Mouse (Mus musculus): ENCODE data around the gene Ccnj. TPM values are rescaled to one million over a fixed set of nuclear protein-coding genes. Genes with fewer than 3 reads are reported as not detected.

Gene Ccnj
- total RNA-seq, 2 experiments from 2014 or later, result 8.2 to 8.6 TPM

- TF ChIP-seq CTCF (IDR thresholded peaks at IDR 0.05), result no peak
- no peak overlapping the region for H3K4me3 ChIP-seq
- H3K27ac ChIP-seq, result no peak overlapping the region
- intact Hi-C loops (cut with DNase I), result no loop called here
- DNase-seq (ENCODE audit: extremely low spot score in 1 of 2, low spot score in 2 of 2), result no peak
Observed at GRCm38 (mm10) chr19:40821306-40821825, 9.7 kb upstream of the Ccnj start.

DNA sequence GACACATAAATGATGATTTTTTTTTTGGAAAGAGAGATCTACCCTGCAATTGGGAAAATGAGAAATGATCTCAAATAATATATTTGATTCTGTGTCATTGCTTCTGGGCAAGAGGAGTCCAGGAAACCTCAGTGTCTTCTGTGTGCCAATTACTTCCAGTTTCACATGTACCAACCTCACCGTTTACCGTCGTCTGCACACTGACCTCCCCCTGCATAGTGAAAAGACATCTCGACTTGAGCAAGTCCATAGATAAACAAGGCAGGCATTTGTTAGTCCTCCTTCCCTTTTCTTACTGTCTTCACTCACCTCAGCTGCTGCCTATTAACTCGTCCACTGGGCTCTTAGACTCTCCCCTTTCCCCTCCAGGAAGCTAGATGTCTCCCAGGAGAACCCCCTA, 5.4 kb upstream of the Ccnj start:
- no peak for DNase-seq (ENCODE audit: extremely low spot score in 1 of 2, low spot score in 2 of 2)
- H3K27ac ChIP-seq, result no peak overlapping the region
- no peak overlapping the region for H3K4me3 ChIP-seq
- intact Hi-C loops (cut with DNase I), result no loop called here
- TF ChIP-seq CTCF (IDR thresholded peaks at IDR 0.05), result no peak

DNA sequence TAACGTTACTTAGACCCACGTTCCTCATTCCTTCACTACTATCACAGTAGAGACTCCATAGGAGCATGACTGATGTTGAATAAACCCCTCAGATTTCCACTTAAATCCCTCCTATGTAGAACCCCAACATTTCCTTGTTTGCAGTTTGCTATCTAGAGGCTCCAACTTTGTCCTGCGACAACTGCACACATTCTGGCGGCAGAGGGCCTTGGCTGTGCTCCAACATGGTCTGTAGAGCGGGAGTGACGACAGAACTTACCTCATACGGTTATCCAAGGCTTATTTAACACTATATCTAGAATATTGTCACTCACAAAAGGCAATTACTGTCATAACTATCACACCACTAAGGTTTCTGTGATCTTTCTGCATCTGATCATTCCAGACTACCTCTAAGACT, 4.3 kb upstream of the Ccnj start:
- no peak for TF ChIP-seq CTCF (IDR thresholded peaks at IDR 0.05)
- no peak for DNase-seq (ENCODE audit: extremely low spot score in 1 of 2, low spot score in 2 of 2)
- Histone ChIP-seq H3K27ac (no peak overlapping the region), H3K4me3 (no peak overlapping the region)
- intact Hi-C loops (cut with DNase I), result no loop called here

GRCm38 (mm10) chr19:40830198-40830597, 881 bp upstream of the Ccnj start:
- TF ChIP-seq CTCF (IDR thresholded peaks at IDR 0.05), result no peak
- H3K4me3 ChIP-seq, result peak overlapping the region; percentile 90
- no peak for DNase-seq (ENCODE audit: extremely low spot score in 1 of 2, low spot score in 2 of 2)
- peak overlapping the region; percentile 82; the same call in 1 of the 2 replicates for H3K27ac ChIP-seq
- intact Hi-C loops (cut with DNase I), result loop anchor here (2.0 to 10.0 kb wide), 5 partner anchors 65 to 245 kb away; partner anchors contain the start of genes Aldh18a1, Entpd1, Tctn3 and Zfp518a

DNA sequence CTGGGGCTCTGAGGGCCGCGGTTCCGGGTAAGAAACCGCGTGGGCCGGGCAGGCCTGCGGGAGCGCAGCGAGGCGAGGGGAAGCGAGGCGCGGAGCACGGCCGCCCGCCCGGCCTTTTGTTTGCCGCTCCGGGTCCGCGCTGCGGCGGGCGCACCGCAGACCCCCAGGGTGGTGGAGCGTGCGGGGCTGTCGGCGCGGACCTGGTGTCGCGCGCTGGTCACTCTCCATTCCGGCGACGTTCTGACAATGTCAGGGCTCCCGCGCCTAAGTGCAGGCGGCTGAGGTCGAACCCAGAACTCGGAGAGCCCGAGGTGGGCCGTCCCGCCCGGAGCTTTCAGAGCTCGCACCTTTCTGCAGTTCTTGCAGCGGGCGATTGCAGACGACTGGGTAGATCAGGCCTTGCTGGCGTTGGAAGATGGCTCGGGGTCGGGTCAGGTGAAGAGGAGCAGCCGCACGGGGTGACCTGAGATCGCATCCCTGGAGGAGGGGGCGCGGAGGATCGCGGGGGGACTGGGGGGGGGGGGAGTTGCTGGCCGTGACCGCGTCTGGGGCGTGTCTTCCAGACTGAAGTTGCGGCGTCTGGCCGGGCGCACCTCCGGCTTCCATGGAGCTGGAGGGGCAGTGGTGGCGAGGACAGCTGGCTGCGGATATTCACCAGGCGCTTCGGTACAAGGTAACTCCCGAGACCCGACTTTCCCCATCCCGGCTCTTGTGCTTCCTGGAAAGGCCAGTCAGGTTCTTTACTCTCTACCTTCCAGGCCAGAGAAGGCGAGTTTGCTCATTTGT, 530 bp downstream of the Ccnj start:
- H3K27ac ChIP-seq, result peak overlapping the region; percentile 82
- intact Hi-C loops (cut with DNase I), result loop anchor here (1.0 to 10.0 kb wide), 6 partner anchors 42 to 247 kb away; partner anchors contain the start of genes Aldh18a1, Entpd1, Tctn3 and Zfp518a
- DNase-seq (ENCODE audit: extremely low spot score in 1 of 2, low spot score in 2 of 2), result peak in 1 of 2 experiments; percentile 36
- H3K4me3 ChIP-seq, result peak overlapping the region; percentile 90
- TF ChIP-seq CTCF (IDR thresholded peaks at IDR 0.05), result no peak

- no peak for DNase-seq (ENCODE audit: extremely low spot score in 1 of 2, low spot score in 2 of 2)
- no peak for TF ChIP-seq CTCF (IDR thresholded peaks at IDR 0.05)
- Histone ChIP-seq H3K4me3 (peak overlapping the region; percentile 90), H3K27ac (no peak overlapping the region)
- intact Hi-C loops (cut with DNase I), result loop anchor here (5.0 to 10.0 kb wide), 4 partner anchors 95 to 248 kb away; partner anchors contain the start of genes Aldh18a1, Entpd1 and Tctn3
Observed at GRCm38 (mm10) chr19:40832361-40832760, 1.3 kb downstream of the Ccnj start.

DNA sequence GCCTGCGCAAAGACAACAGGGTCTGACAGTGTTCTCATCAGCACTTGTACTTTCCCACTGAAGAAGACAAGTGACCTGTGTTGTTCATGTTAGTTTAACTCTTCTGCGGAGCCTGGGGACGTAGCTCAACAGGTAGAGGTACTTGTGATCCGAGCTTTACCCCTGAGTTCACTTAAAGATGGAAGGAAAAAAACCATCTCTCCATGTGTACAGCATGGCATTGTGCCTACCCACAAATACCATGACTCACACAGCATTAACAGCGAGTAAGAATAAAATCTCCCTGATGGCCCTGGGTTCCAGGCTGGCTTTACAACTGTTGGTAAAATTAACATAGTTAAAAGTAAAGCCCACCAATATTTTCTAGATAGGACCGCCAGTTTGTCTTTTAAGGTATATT, 3.4 kb downstream of the Ccnj start:
- intact Hi-C loops (cut with DNase I), result loop anchor here (5.0 to 10.0 kb wide), 4 partner anchors 97 to 250 kb away; partner anchors contain the start of genes Aldh18a1, Entpd1 and Tctn3
- no peak for TF ChIP-seq CTCF (IDR thresholded peaks at IDR 0.05)

DNA sequence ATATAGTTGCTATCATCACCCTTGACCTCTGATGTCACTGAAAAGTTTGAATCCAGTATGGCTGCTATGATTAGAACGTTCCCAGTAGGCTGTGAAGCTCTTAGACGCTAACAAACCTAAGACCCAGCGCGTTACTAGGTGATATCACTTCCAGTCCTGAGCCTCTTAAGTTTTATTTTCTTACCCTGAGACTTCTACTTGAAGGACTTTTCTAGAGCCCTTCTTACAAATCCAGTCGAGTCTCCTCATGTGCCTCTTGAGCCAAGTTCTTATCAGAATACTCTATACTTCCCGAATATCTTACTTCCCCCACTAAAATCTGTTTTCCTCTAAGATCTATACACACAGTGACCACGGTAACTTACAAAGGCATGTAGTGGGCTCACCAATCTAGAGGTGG, 7.1 kb downstream of the Ccnj start:
- DNase-seq (ENCODE audit: extremely low spot score in 1 of 2, low spot score in 2 of 2), result no peak
- H3K4me3 ChIP-seq, result no peak overlapping the region
- no peak overlapping the region for H3K27ac ChIP-seq
- intact Hi-C loops (cut with DNase I), result loop anchor here (10.0 kb wide), 1 partner anchor 253 kb away; the partner anchor contains the start of gene Aldh18a1
- no peak for TF ChIP-seq CTCF (IDR thresholded peaks at IDR 0.05)

More for the DNA sequence above, 3.4 kb downstream of the Ccnj start:
- H3K27ac ChIP-seq, result no peak overlapping the region
- no peak for DNase-seq (ENCODE audit: extremely low spot score in 1 of 2, low spot score in 2 of 2)
- H3K4me3 ChIP-seq, result no peak overlapping the region

DNA sequence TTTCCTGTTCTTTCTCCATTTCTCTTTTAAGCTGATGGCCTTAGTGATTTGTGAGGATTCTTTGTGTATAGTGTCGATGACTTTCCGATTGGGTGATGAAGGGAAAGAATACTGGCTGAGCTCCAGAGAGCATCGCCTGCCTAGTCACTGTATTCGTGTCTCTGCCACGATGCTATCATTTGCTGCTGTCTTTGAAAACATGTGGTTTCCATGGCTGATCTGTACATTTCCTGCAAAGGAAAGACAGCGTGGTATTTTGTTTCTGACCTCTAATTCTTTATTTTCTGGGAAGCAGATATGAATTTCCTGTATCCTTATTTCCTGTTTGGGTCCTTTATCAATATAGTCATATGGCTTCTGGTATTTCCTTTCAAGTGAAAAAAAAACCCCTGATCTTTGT, 9.2 kb downstream of the Ccnj start:
- intact Hi-C loops (cut with DNase I), result no loop called here
- no peak for DNase-seq (ENCODE audit: extremely low spot score in 1 of 2, low spot score in 2 of 2)
- Histone ChIP-seq H3K27ac (no peak overlapping the region), H3K4me3 (no peak overlapping the region)
- no peak for TF ChIP-seq CTCF (IDR thresholded peaks at IDR 0.05)

DNA sequence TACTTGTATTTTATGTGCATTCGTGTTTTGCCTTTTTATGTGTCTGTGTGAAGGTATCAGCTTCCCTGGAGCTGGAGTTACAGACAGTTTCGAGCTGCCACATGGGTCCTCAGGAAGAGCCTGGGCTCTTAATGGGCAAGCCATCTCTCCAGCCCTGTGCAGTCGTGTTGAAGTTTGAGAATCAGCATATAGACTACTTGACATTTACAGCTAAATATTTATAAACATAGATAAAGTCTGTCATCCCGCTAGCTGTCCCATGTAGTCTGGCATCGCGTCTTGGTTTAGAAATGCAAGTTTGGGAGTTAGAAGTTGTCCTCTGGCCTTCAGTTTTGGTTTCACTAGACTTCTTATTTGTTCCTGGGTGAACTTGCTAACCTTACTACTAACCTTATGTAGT, 10.0 kb downstream of the Ccnj start:
- no peak for DNase-seq (ENCODE audit: extremely low spot score in 1 of 2, low spot score in 2 of 2)
- H3K27ac ChIP-seq, result no peak overlapping the region
- TF ChIP-seq CTCF (IDR thresholded peaks at IDR 0.05), result no peak
- intact Hi-C loops (cut with DNase I), result no loop called here
- H3K4me3 ChIP-seq, result no peak overlapping the region

GRCm38 (mm10) chr19:40841593-40841992, 10.5 kb downstream of the Ccnj start:
- TF ChIP-seq CTCF (IDR thresholded peaks at IDR 0.05), result no peak
- intact Hi-C loops (cut with DNase I), result no loop called here
- Histone ChIP-seq H3K4me3 (no peak overlapping the region), H3K27ac (no peak overlapping the region)
- no peak for DNase-seq (ENCODE audit: extremely low spot score in 1 of 2, low spot score in 2 of 2)

DNA sequence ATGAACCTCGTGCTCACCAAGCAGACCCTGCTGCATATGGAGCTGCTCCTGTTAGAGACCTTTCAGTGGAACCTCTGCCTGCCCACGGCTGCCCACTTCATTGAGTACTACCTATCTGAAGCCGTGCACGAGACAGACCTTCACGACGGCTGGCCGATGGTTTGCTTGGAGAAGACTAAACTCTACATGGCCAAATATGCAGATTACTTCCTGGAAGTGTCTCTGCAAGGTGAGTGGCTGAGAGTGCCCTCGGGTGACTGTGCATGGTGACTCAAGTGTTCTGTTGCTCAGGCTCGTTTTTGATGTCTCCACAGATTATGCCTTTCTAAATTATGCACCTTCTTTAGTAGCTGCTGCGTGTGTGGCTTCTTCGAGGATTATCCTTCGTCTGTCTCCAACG, 13.7 kb downstream of the Ccnj start:
- Histone ChIP-seq H3K4me3 (no peak overlapping the region), H3K27ac (no peak overlapping the region)
- no peak for DNase-seq (ENCODE audit: extremely low spot score in 1 of 2, low spot score in 2 of 2)
- no peak for TF ChIP-seq CTCF (IDR thresholded peaks at IDR 0.05)
- intact Hi-C loops (cut with DNase I), result no loop called here
